Mouse (Mus musculus): Measurements from ENCODE around the gene Sgcb. TPM values are rescaled to one million over a fixed set of nuclear protein-coding genes. Genes with fewer than 3 reads are reported as not detected.

The Sgcb gene
- total RNA-seq, 1 experiment = 4.3 TPM

GRCm38 (mm10) chr5:73683221-73683620 is 35.6 kb upstream of the Sgcb start:
- DNase-seq (ENCODE audit: low read depth, low spot score) = no peak
- Histone ChIP-seq H3K27ac (ENCODE audit: insufficient read depth, low read depth, low read length, poor library complexity, severe bottlenecking) (no peak overlapping the region), H3K9ac (ENCODE audit: insufficient read depth, low read depth, low read length, poor library complexity, severe bottlenecking) (no peak overlapping the region), H3K4me1 (ENCODE audit: control insufficient read depth in 2 of 2, insufficient read depth in 2 of 2, low read length in 2 of 2, poor library complexity in 1 of 2) (0 out of 4 replicates have a peak, but pooled peaks cover 0 to 2% of the 10 kb centered on the region in 2 experiments), H3K9me3 (ENCODE audit: control insufficient read depth, insufficient read depth, low read depth, low read length) (no peaks in the 10 kb centered on the region), H3K36me3 (ENCODE audit: control insufficient read depth, insufficient read depth, low read length, poor library complexity, severe bottlenecking) (no peaks in the 10 kb centered on the region), H3K4me3 (ENCODE audit: insufficient read depth in 1 of 2, low read depth in 1 of 2, low read length in 2 of 2, poor library complexity in 1 of 2, severe bottlenecking in 1 of 2) (no peak overlapping the region)
- TF ChIP-seq CHD2 (IDR thresholded peaks at IDR 0.05; ENCODE audit: low read depth, low read length) (no peak), ZC3H11A (IDR thresholded peaks at IDR 0.05; ENCODE audit: borderline replicate concordance, low read depth, low read length) (no peak), ZNF384 (IDR thresholded peaks at IDR 0.05; ENCODE audit: low read depth, low read length) (no peak), MAFK (IDR thresholded peaks at IDR 0.05; ENCODE audit: insufficient read depth, low read depth, low read length) (no peak), HCFC1 (IDR thresholded peaks at IDR 0.05; ENCODE audit: borderline replicate concordance, insufficient read depth, low read length) (no peak)
- in situ Hi-C loops (cut with MboI; ENCODE audit: low sequenced_read_pairs in 2 of 2, unreplicated experiment in 2 of 2) = loop anchor here in 1 of 2 experiments (10.0 to 25.0 kb wide), 2 partner anchors 172 to 604 kb away; no protein-coding TSS in a partner anchor

DNA sequence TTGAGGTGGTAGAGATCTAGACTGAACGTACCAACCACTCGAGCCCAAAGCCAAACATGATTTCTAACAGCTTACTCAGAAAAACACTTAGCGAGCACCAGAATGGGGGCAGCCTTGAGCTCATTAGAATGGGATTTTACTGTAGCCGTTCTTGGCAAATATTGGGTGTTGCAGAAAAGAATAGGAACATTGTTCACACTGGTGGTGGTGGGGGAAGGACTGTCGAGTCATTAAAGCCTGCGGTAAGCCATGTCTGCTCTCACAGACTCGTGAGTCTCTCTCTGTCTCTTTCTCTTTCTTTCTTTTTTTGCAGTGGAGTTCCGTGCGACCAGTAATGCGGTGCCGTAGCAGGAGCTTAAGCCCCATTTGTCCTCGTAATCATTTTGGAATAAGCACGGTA is 29.0 kb upstream of the Sgcb start:
- no peak for DNase-seq (ENCODE audit: low read depth, low spot score)
- H3K27ac ChIP-seq (ENCODE audit: insufficient read depth, low read depth, low read length, poor library complexity, severe bottlenecking) = no peak overlapping the region
- no peaks in the 10 kb centered on the region for H3K4me1 ChIP-seq (ENCODE audit: control insufficient read depth in 2 of 2, insufficient read depth in 2 of 2, low read length in 2 of 2, poor library complexity in 1 of 2)
- H3K4me3 ChIP-seq (ENCODE audit: insufficient read depth in 1 of 2, low read depth in 1 of 2, low read length in 2 of 2, poor library complexity in 1 of 2, severe bottlenecking in 1 of 2) = no peak overlapping the region
- in situ Hi-C loops (cut with MboI; ENCODE audit: low sequenced_read_pairs in 2 of 2, unreplicated experiment in 2 of 2) = loop anchor here in 1 of 2 experiments (25.0 kb wide), 1 partner anchor 611 kb away; no protein-coding TSS in a partner anchor
- no peak overlapping the region for H3K9ac ChIP-seq (ENCODE audit: insufficient read depth, low read depth, low read length, poor library complexity, severe bottlenecking)
- H3K9me3 ChIP-seq (ENCODE audit: control insufficient read depth, insufficient read depth, low read depth, low read length) = no peaks in the 10 kb centered on the region
- no peaks in the 10 kb centered on the region for H3K36me3 ChIP-seq (ENCODE audit: control insufficient read depth, insufficient read depth, low read length, poor library complexity, severe bottlenecking)
- TF ChIP-seq MAFK (IDR thresholded peaks at IDR 0.05; ENCODE audit: insufficient read depth, low read depth, low read length) = no peak
- TF ChIP-seq CHD2 (IDR thresholded peaks at IDR 0.05; ENCODE audit: low read depth, low read length) = no peak
- no peak for TF ChIP-seq ZC3H11A (IDR thresholded peaks at IDR 0.05; ENCODE audit: borderline replicate concordance, low read depth, low read length)
- TF ChIP-seq HCFC1 (IDR thresholded peaks at IDR 0.05; ENCODE audit: borderline replicate concordance, insufficient read depth, low read length) = no peak
- TF ChIP-seq ZNF384 (IDR thresholded peaks at IDR 0.05; ENCODE audit: low read depth, low read length) = no peak

DNA sequence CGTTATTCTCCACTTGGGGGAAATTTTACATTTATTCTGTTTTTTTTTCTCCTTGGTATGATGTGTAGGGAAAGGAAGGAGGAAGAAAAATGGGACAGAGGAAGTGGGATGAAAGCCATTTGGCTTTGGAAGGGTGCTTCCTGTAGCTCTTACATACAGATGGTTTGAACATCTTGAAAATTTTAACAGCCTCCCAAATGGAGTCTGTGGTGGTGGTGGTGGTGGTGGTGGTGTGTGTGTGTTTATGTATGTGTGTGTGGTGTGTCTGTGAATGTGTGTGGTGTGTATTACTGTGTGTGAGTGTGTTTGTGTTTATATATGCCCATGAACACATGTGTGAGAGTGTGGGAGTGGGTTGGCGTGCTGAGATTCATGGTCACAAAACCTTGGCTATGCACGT is 28.0 kb upstream of the Sgcb start:
- DNase-seq (ENCODE audit: low read depth, low spot score) = no peak
- in situ Hi-C loops (cut with MboI; ENCODE audit: low sequenced_read_pairs in 2 of 2, unreplicated experiment in 2 of 2) = loop anchor here in 1 of 2 experiments (25.0 kb wide), 1 partner anchor 612 kb away; no protein-coding TSS in a partner anchor
- Histone ChIP-seq H3K27ac (ENCODE audit: insufficient read depth, low read depth, low read length, poor library complexity, severe bottlenecking) (no peak overlapping the region), H3K4me1 (ENCODE audit: control insufficient read depth in 2 of 2, insufficient read depth in 2 of 2, low read length in 2 of 2, poor library complexity in 1 of 2) (no peaks in the 10 kb centered on the region), H3K36me3 (ENCODE audit: control insufficient read depth, insufficient read depth, low read length, poor library complexity, severe bottlenecking) (no peaks in the 10 kb centered on the region), H3K4me3 (ENCODE audit: insufficient read depth in 1 of 2, low read depth in 1 of 2, low read length in 2 of 2, poor library complexity in 1 of 2, severe bottlenecking in 1 of 2) (no peak overlapping the region), H3K9me3 (ENCODE audit: control insufficient read depth, insufficient read depth, low read depth, low read length) (no peaks in the 10 kb centered on the region), H3K9ac (ENCODE audit: insufficient read depth, low read depth, low read length, poor library complexity, severe bottlenecking) (no peak overlapping the region)
- TF ChIP-seq MAFK (IDR thresholded peaks at IDR 0.05; ENCODE audit: insufficient read depth, low read depth, low read length) (no peak), ZC3H11A (IDR thresholded peaks at IDR 0.05; ENCODE audit: borderline replicate concordance, low read depth, low read length) (no peak), CHD2 (IDR thresholded peaks at IDR 0.05; ENCODE audit: low read depth, low read length) (no peak), HCFC1 (IDR thresholded peaks at IDR 0.05; ENCODE audit: borderline replicate concordance, insufficient read depth, low read length) (no peak), ZNF384 (IDR thresholded peaks at IDR 0.05; ENCODE audit: low read depth, low read length) (no peak)

GRCm38 (mm10) chr5:73669386-73669785 is 21.8 kb upstream of the Sgcb start:
- DNase-seq (ENCODE audit: low read depth, low spot score) = no peak
- H3K4me3 ChIP-seq (ENCODE audit: insufficient read depth in 1 of 2, low read depth in 1 of 2, low read length in 2 of 2, poor library complexity in 1 of 2, severe bottlenecking in 1 of 2) = peak overlapping the region; percentile 34 to 44; a peak in 3 of 4 replicates
- H3K9ac ChIP-seq (ENCODE audit: insufficient read depth, low read depth, low read length, poor library complexity, severe bottlenecking) = no peak overlapping the region
- no peaks in the 10 kb centered on the region for H3K4me1 ChIP-seq (ENCODE audit: control insufficient read depth in 2 of 2, insufficient read depth in 2 of 2, low read length in 2 of 2, poor library complexity in 1 of 2)
- no peak for TF ChIP-seq CHD2 (IDR thresholded peaks at IDR 0.05; ENCODE audit: low read depth, low read length)
- TF ChIP-seq ZC3H11A (IDR thresholded peaks at IDR 0.05; ENCODE audit: borderline replicate concordance, low read depth, low read length) = no peak
- no peak for TF ChIP-seq ZNF384 (IDR thresholded peaks at IDR 0.05; ENCODE audit: low read depth, low read length)
- no peak for TF ChIP-seq MAFK (IDR thresholded peaks at IDR 0.05; ENCODE audit: insufficient read depth, low read depth, low read length)
- no peak for TF ChIP-seq HCFC1 (IDR thresholded peaks at IDR 0.05; ENCODE audit: borderline replicate concordance, insufficient read depth, low read length)
- no peak overlapping the region for H3K27ac ChIP-seq (ENCODE audit: insufficient read depth, low read depth, low read length, poor library complexity, severe bottlenecking)
- in situ Hi-C loops (cut with MboI; ENCODE audit: low sequenced_read_pairs in 2 of 2, unreplicated experiment in 2 of 2) = no loop called here
- no peaks in the 10 kb centered on the region for H3K36me3 ChIP-seq (ENCODE audit: control insufficient read depth, insufficient read depth, low read length, poor library complexity, severe bottlenecking)
- no peaks in the 10 kb centered on the region for H3K9me3 ChIP-seq (ENCODE audit: control insufficient read depth, insufficient read depth, low read depth, low read length)

All from ES-E14 (cell line).